Mouse (Mus musculus): ENCODE results near the gene Anapc11. TPM values are rescaled to one million over a fixed set of nuclear protein-coding genes. Genes with fewer than 3 reads are reported as not detected.
"Not testable (repeated sequence)": the region's sequence is repeated elsewhere in the genome, so short reads cannot be mapped to it uniquely, and the experiment has no call there.

Gene Anapc11
- polyA plus RNA-seq, 1 experiment from 2014 or later: 194 TPM

DNA sequence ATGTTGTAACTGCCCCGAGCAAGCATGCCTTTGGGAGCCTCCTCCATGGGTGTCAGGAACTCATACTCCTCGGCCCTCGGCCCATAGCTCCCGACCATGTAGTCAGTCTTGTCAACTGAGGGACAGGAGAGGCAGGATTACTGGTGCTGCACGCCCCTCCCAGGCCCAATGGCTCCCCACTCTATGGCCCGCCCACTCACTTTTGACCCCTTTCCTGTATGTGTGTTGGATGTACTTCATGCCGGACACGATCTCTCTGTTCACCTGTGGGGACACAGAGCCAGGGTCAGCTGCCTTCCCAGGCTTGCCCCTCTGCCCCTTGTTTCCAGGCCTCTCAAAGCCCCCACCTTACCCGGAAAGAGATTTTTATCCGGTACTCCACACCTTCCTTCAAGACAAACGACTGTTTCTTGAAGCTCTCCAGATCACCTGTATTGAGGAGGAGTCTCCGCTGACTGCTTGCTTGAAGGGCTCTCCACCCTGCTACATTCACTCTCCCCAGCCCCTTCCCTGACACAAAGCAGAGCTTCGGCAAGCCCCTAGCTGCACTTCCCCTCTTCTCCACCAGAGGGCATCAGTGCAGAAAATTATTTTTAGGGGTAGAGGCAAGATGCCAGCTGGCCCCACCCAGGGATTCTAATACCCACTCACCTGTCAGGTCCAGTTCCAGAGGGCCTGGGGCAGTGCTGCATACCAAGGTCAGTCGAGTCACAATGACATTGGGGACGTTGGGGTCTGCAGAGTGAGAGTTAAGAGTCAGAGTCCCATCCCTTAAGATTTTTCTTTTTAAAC lies 18.7 kb upstream of the Anapc11 start:
- no peak for ATAC-seq
- Histone ChIP-seq H3K4me2 (ENCODE audit: low read length) (peak overlapping the region; percentile 99), H3K27ac (ENCODE audit: low read depth, low read length) (peak overlapping the region; percentile 11), H3K4me1 (ENCODE audit: control insufficient read depth, insufficient read depth, low read depth, low read length) (peaks cover 22% of the 10 kb centered on the region), H3K9me3 (ENCODE audit: control insufficient read depth, low read length) (0 out of 2 replicates have a peak, but pooled peaks cover 3% of the 10 kb centered on the region), H3K4me3 (ENCODE audit: low read length) (peak overlapping the region; percentile 89), H3K36me3 (ENCODE audit: control insufficient read depth, insufficient read depth, low read length) (peaks cover 30% of the 10 kb centered on the region), H3K27me3 (replicated peaks; ENCODE audit: control insufficient read depth, insufficient read depth, low read length) (no peaks in the 10 kb centered on the region), H3K9ac (ENCODE audit: low read depth, low read length) (peak overlapping the region; percentile 97)
- WGBS: 57% methylated on average over 15 of the region's 15 CpGs

DNA sequence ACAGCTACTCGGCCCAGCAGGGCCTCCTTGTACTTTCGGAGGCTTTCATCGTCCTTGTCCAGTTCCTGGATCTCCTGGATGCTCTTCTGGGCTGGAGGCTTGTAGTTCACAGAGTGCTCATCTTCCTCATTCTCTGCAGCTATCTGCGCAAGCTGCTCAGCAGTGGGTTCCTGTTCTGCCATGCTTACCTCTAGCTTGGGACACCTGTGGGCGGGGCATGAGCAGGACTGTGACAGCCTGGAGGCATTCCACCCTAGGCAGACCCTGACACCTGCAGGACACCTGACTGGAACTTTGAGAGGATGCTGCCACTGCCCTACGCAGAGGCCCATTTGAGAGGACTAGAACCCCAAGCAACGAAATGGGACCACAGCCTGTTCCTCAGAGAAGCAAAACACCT lies 18.0 kb upstream of the Anapc11 start:
- Histone ChIP-seq H3K27ac (ENCODE audit: low read depth, low read length) (peak overlapping the region; percentile 11), H3K9ac (ENCODE audit: low read depth, low read length) (peak overlapping the region; percentile 97), H3K4me1 (ENCODE audit: control insufficient read depth, insufficient read depth, low read depth, low read length) (peaks cover 21% of the 10 kb centered on the region), H3K4me2 (ENCODE audit: low read length) (peak overlapping the region; percentile 99), H3K9me3 (ENCODE audit: control insufficient read depth, low read length) (0 out of 2 replicates have a peak, but pooled peaks cover 3% of the 10 kb centered on the region), H3K36me3 (ENCODE audit: control insufficient read depth, insufficient read depth, low read length) (peaks cover 31% of the 10 kb centered on the region), H3K27me3 (replicated peaks; ENCODE audit: control insufficient read depth, insufficient read depth, low read length) (no peaks in the 10 kb centered on the region), H3K4me3 (ENCODE audit: low read length) (peak overlapping the region; percentile 89)
- no peak for ATAC-seq
- WGBS: 59% methylated on average over 7 of the region's 7 CpGs

DNA sequence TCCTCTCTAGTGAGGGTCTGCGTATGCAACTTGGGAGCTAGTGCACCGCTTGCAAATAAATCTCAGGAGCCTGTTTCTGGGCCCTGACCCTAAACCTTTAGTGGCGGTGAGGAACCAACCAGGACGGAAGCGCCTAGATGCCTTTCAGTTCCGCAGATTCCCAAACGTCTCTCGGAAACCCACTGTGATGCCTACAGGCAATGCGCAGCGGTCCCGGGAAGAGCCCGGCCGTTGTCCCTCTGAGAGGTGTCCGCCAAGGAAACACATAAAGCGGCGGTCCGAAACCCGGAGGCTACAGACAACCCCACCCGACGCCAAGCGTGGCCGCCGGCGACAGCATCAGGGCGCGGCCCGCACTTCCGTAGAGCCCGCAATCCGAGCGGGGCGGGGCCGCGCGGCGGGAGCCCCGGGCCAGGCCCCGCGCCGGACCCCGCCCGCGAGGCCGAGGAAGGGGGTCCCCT lies 17.3 kb upstream of the Anapc11 start:
- peak overlapping the region; percentile 97 for H3K27ac ChIP-seq (ENCODE audit: low read depth, low read length)
- peaks cover 21% of the 10 kb centered on the region for H3K4me1 ChIP-seq (ENCODE audit: control insufficient read depth, insufficient read depth, low read depth, low read length)
- H3K4me3 ChIP-seq (ENCODE audit: low read length): peak overlapping the region; percentile 89
- H3K4me2 ChIP-seq (ENCODE audit: low read length): peak overlapping the region; percentile 99
- peaks cover 35% of the 10 kb centered on the region for H3K36me3 ChIP-seq (ENCODE audit: control insufficient read depth, insufficient read depth, low read length)
- WGBS: under 1% methylated on average over 33 of the region's 44 CpGs
- no peaks in the 10 kb centered on the region for H3K27me3 ChIP-seq (replicated peaks; ENCODE audit: control insufficient read depth, insufficient read depth, low read length)
- ATAC-seq: peak; percentile 30; the same call in 1 of the 2 replicates
- H3K9ac ChIP-seq (ENCODE audit: low read depth, low read length): peak overlapping the region; percentile 97
- H3K9me3 ChIP-seq (ENCODE audit: control insufficient read depth, low read length): 0 out of 2 replicates have a peak, but pooled peaks cover 3% of the 10 kb centered on the region

DNA sequence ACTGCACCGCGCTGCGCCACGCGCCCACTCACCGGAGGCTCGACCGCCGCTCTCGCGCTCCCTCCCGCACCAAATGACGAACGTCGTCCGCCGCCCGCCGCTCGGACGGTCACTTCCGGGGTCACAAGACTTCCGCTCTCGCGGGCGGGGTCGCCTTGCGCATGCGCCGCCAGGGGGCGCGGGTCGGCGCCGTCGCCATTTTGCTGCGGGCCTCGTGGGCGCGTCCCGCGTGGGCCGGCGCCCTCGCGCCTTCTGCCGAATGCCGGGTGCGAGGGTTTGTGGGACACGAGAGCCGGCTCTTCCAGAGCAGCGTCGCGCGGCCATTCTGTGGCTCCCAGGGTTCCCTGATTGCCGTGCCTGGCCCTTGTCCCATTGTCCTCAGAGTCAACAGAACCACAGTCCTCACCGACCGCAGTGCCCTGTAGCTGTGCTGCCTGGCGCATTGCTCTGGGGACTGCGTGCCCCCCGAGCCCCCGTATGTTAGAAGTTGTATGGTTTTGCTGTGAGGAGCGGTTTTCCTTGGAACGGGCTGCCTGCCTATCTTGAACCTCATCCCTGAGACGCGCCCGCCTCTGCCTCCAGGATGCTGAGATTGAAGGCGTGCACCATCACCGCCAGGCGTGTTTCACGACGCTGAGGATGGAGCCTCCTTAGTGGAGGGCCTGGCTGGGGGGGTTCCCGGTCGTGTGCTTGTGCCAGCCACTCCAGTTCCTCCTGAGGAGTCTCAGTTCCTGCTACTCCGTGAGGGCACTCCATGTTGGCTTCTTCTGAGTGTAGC lies 16.5 kb upstream of the Anapc11 start, which contains the start of gene Arhgdia:
Gene Arhgdia (minus strand): TSS at position 135 of the 778 bp plus-strand sequence.
- Histone ChIP-seq H3K4me1 (ENCODE audit: control insufficient read depth, insufficient read depth, low read depth, low read length) (peaks cover 21% of the 10 kb centered on the region), H3K9ac (ENCODE audit: low read depth, low read length) (peak within 1 kb of the TSS; percentile 97), H3K9me3 (ENCODE audit: control insufficient read depth, low read length) (0 out of 2 replicates have a peak, but pooled peaks cover 3% of the 10 kb centered on the region), H3K36me3 (ENCODE audit: control insufficient read depth, insufficient read depth, low read length) (peaks cover 42% of the 10 kb centered on the region), H3K27ac (ENCODE audit: low read depth, low read length) (peak within 1 kb of the TSS; percentile 97), H3K4me3 (ENCODE audit: low read length) (peak within 1 kb of the TSS; percentile 89), H3K27me3 (replicated peaks; ENCODE audit: control insufficient read depth, insufficient read depth, low read length) (no peaks in the 10 kb centered on the region), H3K4me2 (ENCODE audit: low read length) (peak within 1 kb of the TSS; percentile 99)
- peak; percentile 76 for ATAC-seq
- WGBS: 7% methylated on average over 63 of the region's 75 CpGs

DNA sequence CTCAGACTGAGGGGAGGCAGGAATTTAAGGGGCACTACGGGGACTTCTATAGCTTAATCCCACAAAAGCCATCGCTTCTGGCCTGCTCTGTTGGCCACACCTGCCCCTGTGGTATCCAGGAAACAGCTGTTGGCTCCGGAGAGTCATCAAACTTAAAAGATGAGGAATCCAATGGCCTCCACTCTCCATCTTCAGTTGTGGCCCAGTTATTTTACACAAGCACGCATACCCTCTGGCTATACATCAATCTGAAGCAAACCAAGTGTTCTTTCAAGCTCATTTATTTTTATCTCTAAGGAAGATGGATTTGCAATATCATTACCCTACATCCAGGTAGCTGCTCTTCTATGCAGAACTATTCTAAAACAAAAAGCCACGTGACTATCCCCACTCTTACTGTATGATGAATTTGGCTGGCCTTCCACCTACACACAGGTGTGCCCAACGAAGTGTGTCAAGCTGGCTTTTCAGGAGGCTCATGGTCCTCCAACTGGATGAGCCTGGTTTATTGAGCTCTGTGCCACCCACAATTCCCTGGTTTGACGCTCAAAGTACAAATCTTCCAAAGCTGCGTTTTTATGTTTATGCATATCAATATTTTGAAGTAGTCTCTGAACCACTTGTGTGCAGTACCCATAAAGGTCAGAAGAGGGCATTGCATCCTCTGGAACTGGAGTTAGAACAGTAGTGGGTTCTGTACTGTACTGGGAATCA lies 15.8 kb upstream of the Anapc11 start:
- Histone ChIP-seq H3K9me3 (ENCODE audit: control insufficient read depth, low read length) (0 out of 2 replicates have a peak, but pooled peaks cover 3% of the 10 kb centered on the region), H3K27me3 (replicated peaks; ENCODE audit: control insufficient read depth, insufficient read depth, low read length) (no peaks in the 10 kb centered on the region), H3K36me3 (ENCODE audit: control insufficient read depth, insufficient read depth, low read length) (peaks cover 44% of the 10 kb centered on the region), H3K27ac (ENCODE audit: low read depth, low read length) (peak overlapping the region; percentile 97), H3K4me3 (ENCODE audit: low read length) (peak overlapping the region; percentile 89), H3K4me1 (ENCODE audit: control insufficient read depth, insufficient read depth, low read depth, low read length) (peaks cover 21% of the 10 kb centered on the region), H3K9ac (ENCODE audit: low read depth, low read length) (peak overlapping the region; percentile 97), H3K4me2 (ENCODE audit: low read length) (peak overlapping the region; percentile 99)
- WGBS: 72% methylated on average over 8 of the region's 8 CpGs
- ATAC-seq: no peak; the same call in 1 of the 2 replicates

DNA sequence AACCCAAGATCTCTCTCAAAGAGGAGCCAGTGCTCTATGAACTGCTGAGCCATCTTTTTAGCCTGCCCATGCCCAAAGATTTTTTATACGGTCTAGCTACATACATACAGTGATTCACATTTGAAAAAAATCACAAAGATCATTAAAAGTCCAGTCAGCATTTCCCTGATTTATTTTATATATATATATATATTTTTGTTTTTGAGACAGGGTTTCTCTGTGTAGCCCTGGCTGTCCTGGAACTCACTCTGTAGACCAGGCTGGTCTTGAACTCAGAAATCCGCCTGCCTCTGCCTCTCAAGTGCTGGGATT lies 15.3 kb upstream of the Anapc11 start:
- not testable (repeated sequence) for H3K9me3 ChIP-seq (ENCODE audit: control insufficient read depth, low read length); H3K27ac ChIP-seq (ENCODE audit: low read depth, low read length); H3K4me3 ChIP-seq (ENCODE audit: low read length); H3K9ac ChIP-seq (ENCODE audit: low read depth, low read length); H3K4me2 ChIP-seq (ENCODE audit: low read length); H3K27me3 ChIP-seq (replicated peaks; ENCODE audit: control insufficient read depth, insufficient read depth, low read length); ATAC-seq
- peaks cover 39% of the 10 kb centered on the region for H3K36me3 ChIP-seq (ENCODE audit: control insufficient read depth, insufficient read depth, low read length)
- peaks cover 21% of the 10 kb centered on the region for H3K4me1 ChIP-seq (ENCODE audit: control insufficient read depth, insufficient read depth, low read depth, low read length)
- 90% methylated on average over 2 of the region's 2 CpGs for WGBS

DNA sequence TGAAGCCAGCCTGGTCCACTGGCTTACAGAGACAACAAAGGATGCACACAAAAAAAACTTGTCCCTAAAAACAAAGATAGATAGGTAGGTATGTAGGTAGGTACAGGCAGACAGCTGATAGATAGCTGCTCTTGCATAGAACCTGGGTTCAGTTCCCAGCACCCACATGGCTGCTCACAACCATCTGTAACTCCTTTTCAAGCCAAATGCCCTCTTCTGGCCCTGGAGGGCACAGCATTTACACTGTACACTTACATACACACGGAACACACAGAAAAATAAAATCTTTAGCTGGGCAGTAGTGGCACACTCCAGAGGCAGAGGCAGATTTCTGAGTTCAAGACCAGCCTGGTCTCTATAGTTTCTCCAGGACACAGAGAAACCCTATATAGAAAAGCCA lies 14.3 kb upstream of the Anapc11 start:
- H3K4me3 ChIP-seq (ENCODE audit: low read length): no peak overlapping the region
- 0 out of 2 replicates have a peak, but pooled peaks cover 3% of the 10 kb centered on the region for H3K9me3 ChIP-seq (ENCODE audit: control insufficient read depth, low read length)
- WGBS: 97% methylated on average over 1 of the region's 1 CpGs
- H3K4me1 ChIP-seq (ENCODE audit: control insufficient read depth, insufficient read depth, low read depth, low read length): peaks cover 18% of the 10 kb centered on the region
- no peak overlapping the region for H3K4me2 ChIP-seq (ENCODE audit: low read length)
- H3K27me3 ChIP-seq (replicated peaks; ENCODE audit: control insufficient read depth, insufficient read depth, low read length): no peaks in the 10 kb centered on the region
- no peak overlapping the region for H3K9ac ChIP-seq (ENCODE audit: low read depth, low read length)
- H3K27ac ChIP-seq (ENCODE audit: low read depth, low read length): no peak overlapping the region
- peaks cover 34% of the 10 kb centered on the region for H3K36me3 ChIP-seq (ENCODE audit: control insufficient read depth, insufficient read depth, low read length)
- no peak for ATAC-seq

DNA sequence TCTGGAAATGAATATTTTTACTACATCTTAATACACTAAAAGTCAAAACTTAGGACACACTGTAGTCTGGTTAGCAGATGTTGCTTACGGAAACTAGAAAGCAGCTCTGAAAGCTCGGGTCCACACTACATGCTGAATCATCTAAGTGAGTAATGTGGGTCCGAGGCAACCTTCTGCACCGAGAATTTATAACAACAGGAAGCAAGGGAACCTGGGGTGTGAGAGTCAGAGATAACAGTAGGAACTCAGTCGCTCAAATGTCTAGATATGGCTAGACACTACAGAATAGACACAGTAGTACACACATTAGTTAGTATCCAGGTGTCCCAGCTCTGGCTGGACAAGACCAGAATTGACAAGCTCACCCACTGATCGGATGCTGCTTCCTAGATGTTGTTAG lies 9.7 kb upstream of the Anapc11 start:
- Histone ChIP-seq H3K9me3 (ENCODE audit: control insufficient read depth, low read length) (0 out of 2 replicates have a peak, but pooled peaks cover 3% of the 10 kb centered on the region), H3K4me2 (ENCODE audit: low read length) (no peak overlapping the region), H3K9ac (ENCODE audit: low read depth, low read length) (no peak overlapping the region), H3K36me3 (ENCODE audit: control insufficient read depth, insufficient read depth, low read length) (peaks cover 44% of the 10 kb centered on the region), H3K4me3 (ENCODE audit: low read length) (no peak overlapping the region), H3K27me3 (replicated peaks; ENCODE audit: control insufficient read depth, insufficient read depth, low read length) (no peaks in the 10 kb centered on the region), H3K4me1 (ENCODE audit: control insufficient read depth, insufficient read depth, low read depth, low read length) (no peaks in the 10 kb centered on the region), H3K27ac (ENCODE audit: low read depth, low read length) (no peak overlapping the region)
- WGBS: 95% methylated on average over 6 of the region's 6 CpGs
- no peak for ATAC-seq
